Mouse (Mus musculus): ENCODE results near the gene Rnf208. TPM values are rescaled to one million over a fixed set of nuclear protein-coding genes. Genes with fewer than 3 reads are reported as not detected.

Gene Rnf208
- 79.1 and 80.4 TPM in 2 replicates for polyA plus RNA-seq (2015; fragmentation: Nextera tagmentation; extraction: Ambion mirVana)

- peak within 1 kb of the TSS; percentile 77 for H3K27ac ChIP-seq (replicated peaks)
- peaks cover 5% of the 10 kb centered on the region; the same call in 1 of the 2 replicates for H3K27me3 ChIP-seq
- H3K4me1 ChIP-seq = peaks cover 29% of the 10 kb centered on the region
- WGBS = under 1% methylated on average over 57 of the region's 59 CpGs
- peak within 1 kb of the TSS; percentile 59 for H3K4me3 ChIP-seq
- H3K9me3 ChIP-seq = no peaks in the 10 kb centered on the region
- peak within 1 kb of the TSS; percentile 91 for H3K4me2 ChIP-seq (replicated peaks)
- ATAC-seq (replicated peaks) = peak; percentile 49
- H3K36me3 ChIP-seq = peaks cover 12% of the 10 kb centered on the region; the same call in 1 of the 2 replicates
- peak within 1 kb of the TSS; percentile 73 for H3K9ac ChIP-seq (replicated peaks)
Observed at GRCm38 (mm10) chr2:25242101-25242506, at the start of gene Rnf208, which contains the start of gene Cysrt1. Rnf208 (plus strand) TSS chr2:25242255. Cysrt1 (minus strand) TSS chr2:25242452.

GRCm38 (mm10) chr2:25193330-25193770 is 48.7 kb upstream of the Rnf208 start:
- H3K36me3 ChIP-seq = no peaks in the 10 kb centered on the region; the same call in 1 of the 2 replicates
- peak; percentile 85 for ATAC-seq (replicated peaks)
- H3K27ac ChIP-seq (replicated peaks) = no peak overlapping the region
- no peak overlapping the region for H3K4me3 ChIP-seq
- WGBS = 6% methylated on average over 6 of the region's 6 CpGs
- H3K4me2 ChIP-seq (replicated peaks) = no peak overlapping the region
- no peaks in the 10 kb centered on the region for H3K9me3 ChIP-seq
- 0 out of 2 replicates have a peak, but pooled peaks cover 3% of the 10 kb centered on the region for H3K4me1 ChIP-seq
- peaks cover 29% of the 10 kb centered on the region for H3K27me3 ChIP-seq
- no peak overlapping the region for H3K9ac ChIP-seq (replicated peaks)

GRCm38 (mm10) chr2:25194006-25194405 is 48.0 kb upstream of the Rnf208 start:
- Histone ChIP-seq H3K4me1 (0 out of 2 replicates have a peak, but pooled peaks cover 3% of the 10 kb centered on the region), H3K36me3 (peaks cover 2% of the 10 kb centered on the region; the same call in 1 of the 2 replicates), H3K4me2 (replicated peaks) (no peak overlapping the region), H3K27ac (replicated peaks) (no peak overlapping the region), H3K9ac (replicated peaks) (no peak overlapping the region), H3K27me3 (peaks cover 29% of the 10 kb centered on the region), H3K4me3 (no peak overlapping the region), H3K9me3 (no peaks in the 10 kb centered on the region)
- WGBS = 84% methylated on average over 5 of the region's 5 CpGs
- no peak for ATAC-seq (replicated peaks)

GRCm38 (mm10) chr2:25194486-25195171 is 47.4 kb upstream of the Rnf208 start:
- no peak for ATAC-seq (replicated peaks)

GRCm38 (mm10) chr2:25195211-25196156 is 46.6 kb upstream of the Rnf208 start:
- H3K9ac ChIP-seq (replicated peaks) = no peak overlapping the region
- WGBS = 23% methylated on average over 55 of the region's 55 CpGs

More at GRCm38 (mm10) chr2:25194486-25195171, 47.4 kb upstream of the Rnf208 start:
- H3K27ac ChIP-seq (replicated peaks) = no peak overlapping the region
- no peak overlapping the region for H3K9ac ChIP-seq (replicated peaks)
- no peak overlapping the region for H3K4me2 ChIP-seq (replicated peaks)
- H3K27me3 ChIP-seq = peaks cover 29% of the 10 kb centered on the region
- 0 out of 2 replicates have a peak, but pooled peaks cover 3% of the 10 kb centered on the region for H3K4me1 ChIP-seq
- 88% methylated on average over 17 of the region's 17 CpGs for WGBS
- no peaks in the 10 kb centered on the region for H3K9me3 ChIP-seq
- no peak overlapping the region for H3K4me3 ChIP-seq
- peaks cover 6% of the 10 kb centered on the region for H3K36me3 ChIP-seq

GRCm38 (mm10) chr2:25196172-25196954 is 45.7 kb upstream of the Rnf208 start, which contains the start of gene Tor4a:
Tor4a (minus strand) TSS chr2:25196886.
- ATAC-seq (replicated peaks) = no peak
- H3K9ac ChIP-seq (replicated peaks) = no peak within 1 kb of the TSS
- H3K36me3 ChIP-seq = peaks cover 23% of the 10 kb centered on the region
- no peak within 1 kb of the TSS for H3K27ac ChIP-seq (replicated peaks)
- 0 out of 2 replicates have a peak, but pooled peaks cover 3% of the 10 kb centered on the region for H3K4me1 ChIP-seq
- H3K4me2 ChIP-seq (replicated peaks) = no peak within 1 kb of the TSS
- no peaks in the 10 kb centered on the region for H3K9me3 ChIP-seq
- peaks cover 29% of the 10 kb centered on the region for H3K27me3 ChIP-seq
- no peak within 1 kb of the TSS for H3K4me3 ChIP-seq
- 15% methylated on average over 8 of the region's 8 CpGs for WGBS

More at GRCm38 (mm10) chr2:25195211-25196156, 46.6 kb upstream of the Rnf208 start:
- H3K4me1 ChIP-seq = 0 out of 2 replicates have a peak, but pooled peaks cover 3% of the 10 kb centered on the region
- peaks cover 29% of the 10 kb centered on the region for H3K27me3 ChIP-seq
- no peak overlapping the region for H3K4me3 ChIP-seq
- H3K27ac ChIP-seq (replicated peaks) = no peak overlapping the region
- no peaks in the 10 kb centered on the region for H3K9me3 ChIP-seq
- no peak for ATAC-seq (replicated peaks)
- H3K36me3 ChIP-seq = peaks cover 14% of the 10 kb centered on the region
- no peak overlapping the region for H3K4me2 ChIP-seq (replicated peaks)

- H3K27me3 ChIP-seq = peaks cover 29% of the 10 kb centered on the region
- peaks cover 29% of the 10 kb centered on the region for H3K36me3 ChIP-seq
- H3K9ac ChIP-seq (replicated peaks) = no peak overlapping the region
- no peaks in the 10 kb centered on the region for H3K9me3 ChIP-seq
- no peak overlapping the region for H3K4me2 ChIP-seq (replicated peaks)
- H3K4me1 ChIP-seq = 0 out of 2 replicates have a peak, but pooled peaks cover 3% of the 10 kb centered on the region
- no peak for ATAC-seq (replicated peaks)
- H3K4me3 ChIP-seq = no peak overlapping the region
- no peak overlapping the region for H3K27ac ChIP-seq (replicated peaks)
- 12% methylated on average over 2 of the region's 2 CpGs for WGBS
Observed at GRCm38 (mm10) chr2:25197191-25197590, 44.9 kb upstream of the Rnf208 start.

- no peak overlapping the region for H3K4me2 ChIP-seq (replicated peaks)
- H3K36me3 ChIP-seq = peaks cover 36% of the 10 kb centered on the region
- no peak for ATAC-seq (replicated peaks)
- no peak overlapping the region for H3K27ac ChIP-seq (replicated peaks)
- H3K9me3 ChIP-seq = no peaks in the 10 kb centered on the region
- no peak overlapping the region for H3K4me3 ChIP-seq
- 0 out of 2 replicates have a peak, but pooled peaks cover 3% of the 10 kb centered on the region for H3K4me1 ChIP-seq
- H3K27me3 ChIP-seq = peaks cover 29% of the 10 kb centered on the region
- H3K9ac ChIP-seq (replicated peaks) = no peak overlapping the region
Observed at GRCm38 (mm10) chr2:25197946-25198345, 44.1 kb upstream of the Rnf208 start.

- no peak overlapping the region for H3K4me2 ChIP-seq (replicated peaks)
- ATAC-seq (replicated peaks) = no peak
- H3K4me3 ChIP-seq = no peak overlapping the region
- no peaks in the 10 kb centered on the region for H3K9me3 ChIP-seq
- H3K36me3 ChIP-seq = peaks cover 60% of the 10 kb centered on the region
- H3K9ac ChIP-seq (replicated peaks) = no peak overlapping the region
- no peaks in the 10 kb centered on the region for H3K4me1 ChIP-seq
- no peak overlapping the region for H3K27ac ChIP-seq (replicated peaks)
- 83% methylated on average over 2 of the region's 2 CpGs for WGBS
- peaks cover 12% of the 10 kb centered on the region for H3K27me3 ChIP-seq
Observed at GRCm38 (mm10) chr2:25200631-25201030, 41.4 kb upstream of the Rnf208 start.

- no peak; the same call in 1 of the 2 replicates for ATAC-seq (replicated peaks)
- Histone ChIP-seq H3K27ac (replicated peaks) (no peak overlapping the region), H3K4me3 (no peak overlapping the region), H3K4me1 (peaks cover 5% of the 10 kb centered on the region), H3K9ac (replicated peaks) (no peak overlapping the region), H3K27me3 (no peaks in the 10 kb centered on the region), H3K4me2 (replicated peaks) (no peak overlapping the region), H3K36me3 (peaks cover 73% of the 10 kb centered on the region), H3K9me3 (no peaks in the 10 kb centered on the region)
- WGBS = 62% methylated on average over 4 of the region's 4 CpGs
Observed at GRCm38 (mm10) chr2:25203631-25204214, 38.3 kb upstream of the Rnf208 start.

- no peak for ATAC-seq (replicated peaks)
- Histone ChIP-seq H3K4me3 (no peak overlapping the region), H3K27ac (replicated peaks) (no peak overlapping the region), H3K4me1 (peaks cover 27% of the 10 kb centered on the region), H3K9ac (replicated peaks) (no peak overlapping the region), H3K4me2 (replicated peaks) (no peak overlapping the region), H3K9me3 (no peaks in the 10 kb centered on the region), H3K27me3 (no peaks in the 10 kb centered on the region), H3K36me3 (peaks cover 40% of the 10 kb centered on the region)
- 76% methylated on average over 1 of the region's 1 CpGs for WGBS
Observed at GRCm38 (mm10) chr2:25207593-25207992, 34.5 kb upstream of the Rnf208 start.
